Mouse (Mus musculus) cerebellum, adult 2 months (tissue): ENCODE data around the gene Ahnak.

Experiments
- CTCF ChIP-seq: fragments of 200-500 bp; IDR thresholded peaks from 2 replicates; pipeline ENCODE4 v1.5.1; 2011; ENCODE audit warnings: low read depth, mild to moderate bottlenecking, control low read depth, low read length, moderate library complexity, borderline replicate concordance; ENCODE audit not compliant: insufficient read depth
- POLR2A ChIP-seq: fragments of 200-500 bp; IDR thresholded peaks from 2 replicates; pipeline ENCODE4 v1.6.1; 2011; ENCODE audit warnings: low read length, control low read depth, borderline replicate concordance; ENCODE audit not compliant: insufficient read depth

DNA sequence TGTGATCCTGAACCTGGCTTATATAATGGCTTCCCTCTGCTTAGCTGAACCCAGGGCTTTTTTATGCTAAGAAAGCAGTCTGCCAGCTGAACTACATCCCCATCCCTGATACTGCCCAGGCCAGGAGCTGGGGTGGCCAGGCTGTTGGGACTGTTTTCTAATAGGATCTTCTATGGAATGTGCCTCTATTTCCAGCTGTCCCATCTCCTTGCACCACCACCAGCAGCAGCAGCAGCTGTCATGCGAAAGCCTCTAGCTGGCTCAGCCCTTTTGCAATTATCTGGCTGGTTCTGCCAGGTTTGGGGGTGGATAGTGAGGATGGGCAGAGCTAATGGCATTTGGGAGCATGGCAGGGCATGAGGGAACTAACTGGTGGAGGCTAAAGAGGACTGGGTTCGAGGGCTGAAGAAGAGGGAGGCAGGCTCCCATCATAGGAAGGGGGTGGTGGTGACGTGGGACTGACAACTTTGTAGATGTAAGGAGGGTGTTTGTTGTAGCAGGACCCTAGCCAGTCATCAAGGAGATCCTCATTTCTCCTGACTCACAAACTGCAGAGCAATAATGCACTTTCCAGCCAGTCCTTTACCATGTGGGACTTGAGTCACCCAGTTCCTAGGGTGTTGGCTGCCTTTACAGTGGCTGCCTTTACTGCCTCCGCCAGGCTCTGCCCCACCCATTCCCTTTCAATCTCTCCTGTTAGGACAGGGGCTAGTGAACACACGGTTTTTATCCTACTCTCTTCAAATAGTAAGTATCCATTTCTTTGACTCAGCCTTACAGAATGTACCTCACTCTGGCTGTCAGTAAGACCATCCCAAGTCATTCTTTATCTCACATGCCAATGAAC, 6.6 kb upstream of the Ahnak start:
- no peak for TF ChIP-seq CTCF
- TF ChIP-seq POLR2A, result no peak
